Mouse (Mus musculus) urinary bladder, postnatal 36 days (tissue): ENCODE results near the gene Fancd2os.

Experiments
- DNase-seq, 2 experiments: peaks; one replicate each; pipeline ENCODE4 v3.0.0; 2022; ENCODE audit warnings: low spot score in 2 of 2, mixed read lengths in 1 of 2

Fancd2os gene

DNA sequence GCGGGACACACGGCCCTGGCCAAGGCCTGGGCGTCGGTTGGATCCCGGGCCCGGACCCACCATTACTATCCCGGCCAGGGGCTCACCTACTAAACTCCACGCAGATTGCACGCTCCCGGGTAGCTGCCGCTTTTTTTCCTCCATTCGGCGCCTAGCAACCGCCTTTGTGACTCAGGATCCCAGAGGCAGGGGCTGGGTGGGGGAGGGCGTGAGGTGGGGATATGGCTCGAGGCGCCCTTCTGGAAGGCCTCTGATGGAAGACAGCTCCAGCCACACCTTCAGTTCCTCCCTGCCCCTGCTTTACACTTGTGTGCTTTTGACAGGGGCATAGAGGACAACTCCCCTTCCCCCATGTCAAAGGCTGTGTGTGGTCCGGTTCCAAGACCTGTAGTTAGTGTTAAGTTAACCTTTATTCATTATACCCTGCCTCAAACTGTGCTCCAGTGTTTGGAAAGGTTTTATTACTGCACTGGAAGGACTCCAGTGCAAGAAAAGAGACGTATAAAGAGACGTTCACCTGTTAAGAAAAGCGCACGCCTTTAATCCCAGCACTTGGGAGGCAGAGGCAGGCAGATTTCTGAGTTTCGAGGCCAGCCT, at the start of gene Fancd2os:
Fancd2os (minus strand) TSS at position 173 of the 597 bp plus-strand sequence.
- no peak for DNase-seq

DNA sequence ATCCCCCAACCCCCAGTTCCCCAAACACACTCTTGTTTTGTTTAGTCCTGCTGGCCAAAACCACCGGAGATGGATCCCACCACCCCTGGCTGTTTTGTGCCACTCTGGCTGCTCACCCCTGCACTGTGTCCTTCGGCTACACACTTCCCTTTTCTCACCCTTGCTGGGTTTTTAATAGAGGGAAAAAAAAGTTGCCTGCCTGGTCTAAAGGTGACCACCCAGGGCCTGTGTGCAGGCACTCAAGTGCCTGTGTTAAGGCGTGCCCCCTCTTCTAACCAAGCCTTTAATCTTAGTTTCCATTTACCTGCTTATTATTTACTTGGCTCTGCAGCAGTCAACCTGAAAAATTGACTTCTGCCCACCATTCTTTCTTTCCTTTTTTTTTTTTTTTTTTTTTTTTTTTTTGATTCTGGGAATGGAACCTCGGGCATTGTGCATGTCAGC, 49.7 kb upstream of the Fancd2os start:
- no peak for DNase-seq

DNA sequence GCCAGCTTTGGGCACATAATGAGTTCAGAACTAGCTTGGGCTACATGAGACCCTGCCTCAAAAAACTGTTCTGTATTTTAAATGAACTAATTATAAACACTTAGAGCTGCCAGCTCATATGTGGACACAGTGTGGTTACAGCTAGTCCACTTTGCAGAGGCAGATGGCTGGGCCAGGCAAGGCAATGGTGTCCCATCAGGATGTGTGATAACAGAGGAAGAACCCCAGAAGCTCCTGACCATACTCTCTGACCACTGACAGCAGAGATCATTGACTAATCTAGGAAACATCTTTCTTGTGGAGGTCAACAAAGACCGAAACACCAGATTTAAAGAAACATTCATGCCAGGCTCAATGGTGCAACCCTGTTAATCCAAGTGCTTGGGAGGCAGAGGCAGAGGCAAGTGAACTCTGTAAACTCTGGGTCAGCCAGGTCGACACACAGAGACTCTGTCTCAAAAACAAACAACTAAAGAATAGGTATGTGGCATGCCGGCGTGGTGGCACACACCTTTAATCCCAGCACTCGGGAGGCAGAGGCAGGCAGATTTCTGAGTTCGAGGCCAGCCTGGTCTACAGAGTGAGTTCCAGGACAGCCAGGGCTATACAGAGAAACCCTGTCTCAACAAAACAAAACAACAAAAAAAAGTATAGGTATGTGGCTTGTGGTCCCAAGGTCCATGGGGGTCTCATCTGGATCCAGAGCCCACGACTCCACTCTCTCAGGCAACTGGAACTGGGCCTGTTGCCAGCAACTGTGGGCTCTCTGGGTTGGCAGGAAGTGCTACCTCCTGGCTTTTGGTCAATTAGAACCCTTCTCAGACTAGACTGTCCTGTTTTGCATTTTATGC, 49.1 kb upstream of the Fancd2os start:
- no peak for DNase-seq

DNA sequence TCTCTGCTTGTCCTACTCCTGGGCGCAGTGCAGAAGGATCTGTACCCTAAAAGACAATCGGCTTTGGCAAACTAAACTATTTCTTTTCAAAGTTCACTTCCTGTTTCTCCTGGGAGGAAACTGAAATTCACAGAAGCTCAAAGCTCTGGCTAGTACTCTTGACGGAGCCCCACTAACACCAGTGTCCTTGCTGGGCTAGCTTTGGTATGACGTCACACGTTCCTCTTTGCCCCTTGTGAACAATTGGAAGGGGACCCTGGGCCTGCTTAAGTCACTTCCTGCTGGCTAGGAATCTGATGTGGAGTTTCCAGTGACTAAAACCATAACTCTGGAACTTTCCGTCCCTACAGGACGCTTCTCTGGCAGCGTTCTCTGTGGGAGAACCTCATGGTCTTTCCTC, 44.3 kb upstream of the Fancd2os start:
- DNase-seq = peak in 1 of 2 experiments; percentile 65

DNA sequence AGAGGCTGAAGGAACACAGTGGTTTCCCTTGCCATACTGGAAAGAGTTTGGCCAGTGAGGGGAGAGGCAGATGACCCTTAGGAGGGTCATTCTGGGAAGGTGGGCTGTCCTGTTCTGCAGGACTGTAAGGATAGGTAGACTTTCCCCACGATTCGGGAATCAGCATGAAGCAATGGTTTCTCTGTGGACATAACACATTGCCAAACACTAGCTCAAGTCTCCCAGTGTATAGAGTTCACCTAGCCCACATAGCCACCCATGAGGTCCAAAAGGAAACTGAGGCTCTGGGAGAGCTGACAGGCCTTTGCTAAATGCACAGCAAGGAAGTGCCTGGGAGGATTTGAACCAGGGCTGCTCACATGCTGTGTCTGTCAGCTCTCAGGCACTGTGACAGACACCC, 43.5 kb upstream of the Fancd2os start:
- DNase-seq = no peak

DNA sequence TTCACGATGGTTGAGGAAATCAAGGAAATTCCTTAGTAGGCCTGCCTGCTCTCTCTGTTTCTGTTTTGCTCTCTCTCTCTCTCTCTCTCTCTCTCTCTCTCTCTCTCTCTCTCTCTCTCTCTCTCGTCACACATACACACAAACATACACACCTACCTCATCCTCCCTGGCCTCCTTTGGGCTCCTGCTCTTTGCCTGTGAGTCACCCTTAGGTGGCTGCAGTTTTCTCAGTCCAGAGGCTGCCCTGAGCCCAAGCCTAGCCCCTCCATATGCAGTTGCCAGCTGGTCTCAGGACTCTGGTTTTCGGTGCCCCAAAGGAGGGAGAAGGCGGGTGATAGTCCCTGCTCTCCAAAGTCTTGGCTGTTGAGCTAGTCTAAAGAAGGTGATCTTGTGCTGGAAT, 42.5 kb upstream of the Fancd2os start:
- no peak for DNase-seq

DNA sequence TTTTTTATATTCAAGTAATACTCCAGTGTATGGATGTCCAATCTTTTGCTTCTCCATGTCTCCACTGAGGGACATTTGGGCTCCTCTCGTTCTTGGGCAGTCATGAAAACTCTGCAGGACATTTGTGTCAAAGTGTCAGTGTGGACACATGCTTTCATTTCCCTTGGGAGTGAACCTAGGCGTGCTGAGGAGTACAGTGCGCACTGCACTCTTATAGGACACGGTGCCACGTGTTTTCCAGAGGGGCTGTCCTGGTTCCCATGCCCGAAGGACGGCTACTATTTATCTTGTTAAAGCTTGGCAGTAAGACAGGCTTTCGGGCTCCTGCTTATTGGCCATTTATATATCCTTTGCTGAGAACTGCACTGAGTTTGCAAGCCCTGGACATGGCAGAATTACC, 42.1 kb upstream of the Fancd2os start:
- DNase-seq = no peak

DNA sequence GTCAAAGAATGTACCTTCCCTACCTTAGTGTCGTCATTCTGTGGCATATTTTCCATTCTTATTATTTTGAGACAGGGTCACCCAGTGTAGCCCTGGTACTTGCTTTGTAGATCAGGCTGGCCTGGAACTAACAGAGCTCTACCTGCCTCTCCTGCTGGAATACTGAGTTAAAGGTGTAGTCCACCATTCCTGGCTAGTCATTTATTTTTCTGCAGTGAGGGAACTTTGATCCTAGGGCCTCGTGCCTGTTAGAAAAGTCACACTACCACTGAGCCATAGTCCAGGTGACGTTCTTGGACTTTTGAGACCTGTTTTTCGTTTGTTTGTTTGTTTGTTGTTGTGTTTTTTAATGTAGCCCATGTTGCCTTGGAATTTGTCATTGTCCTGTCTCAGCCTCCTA, 38.7 kb upstream of the Fancd2os start:
- no peak for DNase-seq

DNA sequence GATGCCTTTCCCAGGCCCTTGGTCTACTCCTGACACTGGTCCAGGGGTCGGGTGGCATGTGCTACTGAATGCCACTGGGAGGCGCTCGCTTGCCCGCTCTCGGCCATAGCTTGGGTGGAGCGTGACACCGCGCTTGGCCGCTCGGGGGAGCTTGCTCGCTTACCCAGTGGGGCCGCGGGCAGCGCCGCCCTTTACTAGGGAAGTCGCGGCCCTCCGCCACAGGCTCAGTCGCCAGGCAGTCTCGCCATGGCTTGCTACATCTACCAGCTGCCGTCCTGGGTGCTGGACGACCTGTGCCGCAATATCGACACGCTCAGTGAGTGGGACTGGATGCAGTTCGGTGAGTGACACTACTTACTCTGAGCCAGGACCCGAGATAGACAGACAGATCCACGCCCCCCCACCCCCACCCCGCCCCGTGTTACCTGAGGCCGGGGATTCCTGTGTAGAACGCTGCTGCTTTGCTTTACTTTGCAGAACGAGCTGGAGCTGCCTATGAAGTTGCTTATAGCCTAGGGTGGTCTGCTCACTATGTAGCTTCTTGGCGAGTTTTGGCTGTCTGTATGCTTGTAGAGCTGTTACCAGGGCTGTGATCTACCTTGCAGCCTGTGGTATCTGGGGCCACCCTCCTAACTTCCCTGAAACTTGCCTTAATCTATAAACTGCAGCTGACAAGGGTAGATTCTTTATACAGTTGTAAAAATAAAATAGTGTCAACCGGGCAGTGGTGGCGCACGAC, 38.0 kb upstream of the Fancd2os start, which contains the start of gene Irak2:
Irak2 (plus strand) TSS at position 166 of the 739 bp plus-strand sequence.
- peak; percentile 93 to 96 for DNase-seq

DNA sequence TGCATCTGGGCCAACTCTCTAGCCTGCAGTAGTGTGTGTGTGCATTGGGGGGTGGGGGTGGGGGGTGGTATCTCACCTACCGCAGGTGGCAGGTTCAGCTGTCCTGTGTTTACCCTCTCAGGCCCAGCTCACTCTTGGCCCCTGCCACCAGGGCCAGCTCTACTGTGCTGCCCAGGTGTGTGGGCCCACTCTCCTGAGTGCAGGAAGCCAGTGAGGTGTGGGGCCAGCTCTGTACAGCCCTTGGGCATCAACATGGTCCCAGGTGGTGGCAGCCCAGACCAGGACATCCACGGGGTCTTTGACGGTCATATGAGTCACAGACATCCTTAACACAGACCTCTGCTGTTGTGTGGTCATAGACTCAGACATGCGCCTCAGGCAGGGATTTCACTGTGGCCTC, 32.3 kb upstream of the Fancd2os start:
- DNase-seq = no peak

DNA sequence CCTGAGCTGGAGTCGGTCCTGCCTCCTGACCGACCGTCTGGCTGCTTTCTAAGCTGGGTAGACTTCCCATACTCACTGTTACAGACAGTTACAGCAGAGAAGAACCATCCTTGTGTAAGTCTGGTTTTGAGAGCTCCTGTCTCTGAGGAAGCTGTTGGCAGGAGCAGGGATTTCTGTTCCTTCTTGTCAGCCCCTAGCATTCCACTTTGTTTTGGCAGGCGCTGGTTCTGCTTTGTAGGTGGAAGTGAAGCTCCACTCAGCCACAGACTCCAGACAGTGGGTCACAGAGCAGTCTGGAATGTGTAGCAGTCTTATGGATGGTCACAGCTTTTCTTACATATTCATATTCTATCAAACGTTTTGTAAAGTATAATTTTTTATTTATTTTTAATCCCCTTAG, 29.8 kb upstream of the Fancd2os start:
- DNase-seq = no peak

DNA sequence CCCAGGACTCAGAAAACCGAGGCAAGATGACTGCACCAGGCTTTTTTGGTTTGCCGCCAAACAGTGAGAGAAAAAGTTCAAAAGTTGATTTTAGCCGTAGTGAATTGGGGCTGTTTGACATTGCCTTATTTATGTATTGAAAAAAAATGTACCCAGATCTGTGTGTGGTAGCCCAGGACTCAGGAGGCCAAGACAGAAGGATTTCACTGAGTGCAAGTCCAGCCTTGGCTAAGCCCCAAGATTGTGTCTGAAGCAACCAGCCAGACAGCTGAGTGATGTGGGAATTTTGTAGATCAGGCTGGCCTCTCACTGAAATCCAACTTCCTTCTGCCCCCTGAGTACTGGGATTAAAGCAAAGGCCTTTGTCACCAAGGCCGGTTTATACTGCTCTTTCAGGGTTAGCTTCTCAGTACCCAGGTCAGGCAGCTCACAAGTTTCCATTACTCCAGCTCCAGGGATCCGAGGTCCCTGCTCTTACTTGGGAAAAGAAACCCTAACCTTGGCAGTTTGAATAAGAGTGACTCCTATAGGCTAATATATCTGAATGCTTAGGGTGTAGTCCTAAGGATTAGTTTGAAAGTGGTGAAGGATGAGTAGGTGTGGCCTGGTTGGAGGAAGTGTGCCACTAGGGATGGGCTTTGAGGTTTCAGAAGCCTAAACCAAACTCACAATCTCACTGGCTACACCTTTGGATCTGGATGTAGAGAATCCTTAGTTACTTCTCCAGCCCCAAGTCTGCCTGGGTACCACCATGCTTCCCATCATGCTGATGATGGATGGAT, 24.7 kb upstream of the Fancd2os start:
- no peak for DNase-seq

DNA sequence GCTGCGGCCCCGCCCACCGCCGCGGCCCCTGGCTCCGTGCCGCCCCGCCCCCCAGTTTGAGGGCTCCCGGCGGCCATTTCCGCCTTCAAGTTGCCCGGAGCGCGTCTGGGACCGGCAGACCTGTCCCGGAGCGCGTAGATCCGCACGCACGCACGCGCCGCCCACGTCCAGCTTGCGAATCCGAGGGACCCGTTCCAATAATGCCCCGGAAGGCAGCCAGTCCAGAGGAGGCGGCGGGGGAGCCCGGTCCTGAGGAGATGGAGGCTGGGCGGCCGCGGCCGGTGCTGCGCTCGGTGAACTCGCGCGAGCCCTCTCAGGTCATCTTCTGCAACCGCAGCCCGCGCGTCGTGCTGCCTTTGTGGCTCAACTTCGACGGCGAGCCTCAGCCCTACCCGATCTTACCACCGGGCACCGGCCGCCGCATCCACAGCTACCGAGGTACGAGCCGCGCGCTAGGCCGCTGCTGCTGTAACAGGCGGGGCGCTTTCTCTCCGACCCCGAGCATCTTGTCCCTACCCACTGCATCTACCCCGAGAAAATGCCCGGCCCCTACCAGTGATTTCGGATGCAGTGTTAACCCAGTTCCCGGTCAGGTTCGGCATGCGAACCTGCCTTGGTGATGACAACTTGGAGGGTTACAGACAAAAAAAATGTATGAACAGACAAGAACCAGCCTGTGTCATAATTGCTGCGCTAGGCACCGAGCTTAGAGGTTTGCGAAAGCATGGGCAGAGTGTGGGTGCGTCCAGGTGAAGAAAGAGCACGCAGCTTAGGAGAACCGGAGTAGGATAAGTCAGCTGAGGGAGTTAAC, 23.6 kb upstream of the Fancd2os start, which contains the start of gene Vhl:
Vhl (plus strand) TSS at position 19 of the 811 bp plus-strand sequence.
- DNase-seq = peak; percentile 82 to 90

DNA sequence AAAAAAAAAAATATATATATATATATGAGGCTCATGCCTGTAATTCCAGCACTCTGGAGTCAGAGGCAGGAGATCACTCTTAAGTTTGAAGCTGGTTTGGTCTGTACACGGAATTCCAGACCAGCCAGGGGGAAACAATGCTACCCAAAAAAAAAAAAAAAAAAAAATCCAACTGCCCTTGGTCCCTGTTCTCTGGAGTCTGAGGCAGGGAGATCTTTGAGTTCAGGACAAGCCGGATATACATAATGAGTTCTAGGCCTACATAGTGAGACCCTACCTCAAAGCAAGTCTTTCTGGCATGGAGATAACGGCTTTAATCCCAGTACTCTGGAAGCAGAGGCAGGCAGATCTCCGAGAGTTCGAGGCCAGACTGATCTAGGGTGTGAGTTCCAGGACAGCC, 22.9 kb upstream of the Fancd2os start:
- DNase-seq = no peak

DNA sequence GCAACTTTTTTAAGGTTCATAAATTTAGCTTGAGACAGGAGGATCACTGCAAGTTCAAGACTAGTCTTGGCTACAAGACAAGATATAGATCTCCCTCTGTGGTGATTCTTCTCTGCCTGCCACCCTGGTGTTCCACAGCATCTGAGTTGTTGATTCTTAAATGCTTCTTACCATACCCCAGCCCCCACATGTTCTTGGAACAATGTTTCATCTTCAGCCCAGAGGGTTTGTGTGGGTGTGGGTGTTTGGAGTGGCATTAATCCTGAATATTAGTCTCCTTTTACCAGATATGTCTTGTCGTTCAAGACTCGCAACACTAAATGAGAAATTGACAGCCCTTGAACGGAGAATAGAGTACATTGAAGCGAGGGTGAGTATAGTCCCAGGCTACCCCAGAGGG, 15.0 kb upstream of the Fancd2os start:
- no peak for DNase-seq

DNA sequence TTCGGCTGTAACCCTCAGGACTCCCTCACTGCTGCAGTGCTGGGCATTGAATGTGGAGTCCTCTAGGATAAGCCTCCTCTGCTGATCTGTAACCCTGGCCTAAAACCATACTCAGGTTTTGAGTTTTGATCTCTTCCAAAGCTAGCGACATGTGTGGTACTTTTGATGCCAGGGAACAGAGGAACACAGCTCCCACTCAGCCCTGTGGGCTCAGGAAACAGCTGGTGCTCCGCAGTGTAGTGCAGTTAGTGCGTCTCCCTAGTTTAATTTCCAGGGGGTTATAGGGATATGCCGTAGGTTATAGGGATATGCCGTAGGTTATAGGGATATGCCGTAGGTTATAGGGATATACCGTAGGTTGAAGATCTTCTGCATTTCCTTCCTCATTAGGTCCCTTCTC, 14.5 kb upstream of the Fancd2os start:
- no peak for DNase-seq

DNA sequence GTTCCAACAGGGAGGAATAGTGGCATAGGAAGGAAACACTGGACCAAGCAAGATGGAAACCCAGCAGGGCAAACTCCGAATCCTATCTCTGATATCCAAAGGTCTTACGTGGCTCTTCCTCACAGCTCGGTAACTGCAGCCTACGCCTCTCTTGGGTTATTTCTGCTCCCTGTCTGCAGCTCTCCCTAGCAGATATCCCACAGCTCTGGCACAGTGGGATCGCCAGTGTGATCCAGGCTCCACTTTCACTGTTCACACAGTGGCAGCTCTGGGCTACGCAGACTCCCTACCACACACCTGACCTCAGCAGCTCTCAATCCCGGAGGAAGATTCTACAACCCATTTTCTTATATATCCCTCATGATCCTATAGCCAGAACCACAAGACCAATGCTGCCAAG, 13.6 kb upstream of the Fancd2os start:
- DNase-seq = no peak

DNA sequence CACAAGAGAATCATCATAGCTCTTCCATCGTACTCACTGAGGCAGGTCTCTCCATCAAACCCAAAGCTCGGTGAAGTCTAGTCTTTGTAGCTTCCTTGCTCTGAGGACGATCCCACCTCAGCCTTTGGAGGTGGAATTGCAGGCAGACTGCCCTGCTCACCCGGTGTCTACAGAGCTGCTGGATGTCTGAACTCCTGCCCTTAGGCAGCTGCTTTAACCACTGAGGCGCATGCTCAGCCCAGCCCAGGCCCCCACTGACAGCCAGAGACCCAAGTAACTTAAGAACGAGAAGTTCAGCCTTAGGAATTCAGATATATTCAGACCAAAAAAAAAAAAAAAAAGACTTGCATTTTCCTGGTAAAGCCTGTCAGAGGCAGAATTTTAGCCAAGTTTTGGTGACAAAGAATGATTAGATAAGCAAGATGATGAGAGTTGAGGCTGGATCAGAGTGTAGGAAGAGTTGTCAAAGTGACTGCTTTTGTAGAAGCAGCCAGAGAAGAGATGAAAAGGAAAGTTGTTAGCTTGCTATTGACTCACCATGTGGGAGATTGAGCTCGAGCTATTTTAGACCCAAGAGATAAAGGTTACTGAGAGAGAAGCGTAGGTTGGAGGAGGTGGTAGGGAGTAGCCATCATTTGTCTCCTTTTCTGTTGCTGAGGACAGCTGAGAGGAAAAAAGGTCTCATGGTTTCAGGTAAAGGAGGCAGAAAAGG, 11.9 kb upstream of the Fancd2os start:
- no peak for DNase-seq

DNA sequence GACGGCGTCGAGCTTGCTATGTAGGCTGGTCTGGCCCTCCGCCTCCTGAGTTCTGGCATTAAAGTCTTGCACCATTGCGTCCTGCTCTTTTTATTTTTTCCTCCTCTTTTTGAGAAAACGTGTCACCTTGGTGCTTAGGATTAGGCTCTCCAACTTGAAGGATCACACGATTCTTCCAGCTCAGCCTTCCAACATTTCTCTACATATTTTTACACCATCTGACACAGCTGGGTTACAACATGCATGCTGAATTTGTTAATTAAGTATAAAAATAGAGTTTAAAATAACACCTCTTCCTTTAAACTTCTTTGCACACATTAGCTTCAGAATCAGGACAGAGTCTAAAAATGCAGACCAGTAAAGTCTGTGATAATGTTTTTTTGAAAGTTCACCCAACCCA, 8.8 kb upstream of the Fancd2os start:
- DNase-seq = no peak

DNA sequence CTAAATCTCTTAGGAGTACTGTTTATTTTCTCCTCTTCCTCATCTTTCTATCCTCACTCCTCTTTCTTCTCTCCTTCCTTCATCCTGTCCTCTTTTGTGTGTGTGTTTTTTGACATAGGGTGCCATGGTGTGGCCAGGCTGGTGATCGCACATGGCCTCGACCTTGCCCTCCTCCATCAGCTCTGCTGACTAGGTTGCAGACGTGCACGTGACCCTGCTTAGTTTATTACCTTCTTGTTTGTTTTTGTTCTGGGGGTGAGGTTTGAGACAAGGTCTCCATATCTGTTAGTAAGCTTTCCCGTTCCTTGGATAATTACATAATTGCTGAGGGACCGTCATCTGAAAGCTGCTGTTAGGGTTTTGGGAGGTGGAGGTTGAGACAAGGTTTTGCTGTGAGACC, 8.4 kb upstream of the Fancd2os start:
- no peak for DNase-seq
